Mouse (Mus musculus) heart, embryonic 14.5 days (tissue): ENCODE results near the gene Gm43738. TPM values are rescaled to one million over a fixed set of nuclear protein-coding genes. Genes with fewer than 3 reads are reported as not detected.

Experiments used
- ATAC-seq: fragments of 200-750 bp; cut with Nextera tagmentation; 2 replicates; pipeline ENCODE4 v1.8.0; 2017; ENCODE audit warnings: low read depth, moderate TSS enrichment; ENCODE audit not compliant: insufficient number of reproducible peaks, insufficient read depth, low FRiP score
- H3K27ac ChIP-seq, 2 experiments: fragments of 200-500 bp in 1 of 2; fragments of 300-500 bp in 1 of 2; sonication (generic) in 1 of 2; replicated peaks in 1 of 2; 2 replicates each; pipeline ENCODE4 v1.5.1; 2012 to 2014; ENCODE audit warnings: low read depth in 2 of 2, low read length in 2 of 2, control low read depth in 1 of 2, mild to moderate bottlenecking in 1 of 2, mixed read lengths in 1 of 2; ENCODE audit not compliant: control insufficient read depth in 1 of 2, insufficient read depth in 1 of 2
- H3K27me3 ChIP-seq: fragments of 300-500 bp; sonication (generic); 2 replicates; pipeline ENCODE4 v1.6.1; 2014; ENCODE audit warnings: mild to moderate bottlenecking, low read length, control low read depth; ENCODE audit not compliant: control insufficient read depth, insufficient read depth
- H3K36me3 ChIP-seq: fragments of 300-500 bp; sonication (generic); 2 replicates; pipeline ENCODE4 v1.6.1; 2014; ENCODE audit warnings: mild to moderate bottlenecking, control low read depth, low read length, mixed read lengths; ENCODE audit not compliant: control insufficient read depth, insufficient read depth
- H3K4me1 ChIP-seq, 2 experiments: fragments of 200-500 bp in 1 of 2; fragments of 300-500 bp in 1 of 2; sonication (generic) in 1 of 2; 2 replicates each; pipeline ENCODE4 v1.6.1; 2012 to 2014; ENCODE audit warnings: low read length in 2 of 2, control low read depth in 1 of 2, mixed read lengths in 1 of 2; ENCODE audit not compliant: control insufficient read depth in 2 of 2, insufficient read depth in 2 of 2
- H3K4me2 ChIP-seq: fragments of 300-500 bp; sonication (generic); 2 replicates; pipeline ENCODE4 v1.6.1; 2014; ENCODE audit warnings: mild to moderate bottlenecking, low read length
- H3K4me3 ChIP-seq, 2 experiments: fragments of 200-500 bp in 1 of 2; fragments of 300-500 bp in 1 of 2; sonication (generic) in 1 of 2; 2 replicates each; pipeline ENCODE4 v1.5.1; 2012 to 2014; ENCODE audit warnings: low read length in 2 of 2, mild to moderate bottlenecking in 2 of 2, control low read depth in 1 of 2, low read depth in 1 of 2, moderate library complexity in 1 of 2; ENCODE audit not compliant: control insufficient read depth in 1 of 2, insufficient read depth in 1 of 2
- H3K9ac ChIP-seq: fragments of 300-500 bp; sonication (generic); 2 replicates; pipeline ENCODE4 v1.6.1; 2014; ENCODE audit warnings: mild to moderate bottlenecking, low read length
- H3K9me3 ChIP-seq: fragments of 300-500 bp; sonication (generic); 2 replicates; pipeline ENCODE4 v1.6.1; 2016; ENCODE audit warnings: low read length, control low read depth; ENCODE audit not compliant: control insufficient read depth
- WGBS: fragments of 180-500 bp; shearing (Covaris S2); extraction: QIAGEN DNeasy Blood & Tissue Kit; methylation state at CpG from one replicate; pipeline ENCODE4 v1.1.7; 2014; 5-methylcytosine and 5-hydroxymethylcytosine counted together
- polyA plus RNA-seq: library from polyadenylated mRNA; unstranded; fragments of >200 nt; fragmentation: Nextera tagmentation; extraction: Ambion mirVana; gene quantifications from 2 replicates; pipeline ENCODE4 v1.2.1, GENCODE M21; 2014

Gm43738 gene
- polyA plus RNA-seq, 1 experiment from 2014 or later, result not detected

- 43% methylated on average over 3 of the region's 3 CpGs for WGBS
- Histone ChIP-seq H3K36me3 (no peaks in the 10 kb centered on the region), H3K4me3 (no peak overlapping the region)
These were observed 23.3 kb upstream of the Gm43738 start for GRCm38 (mm10) chr3:89124241-89124640.

GRCm38 (mm10) chr3:89123313-89123712 lies 22.4 kb upstream of the Gm43738 start:
- WGBS, result 60% methylated on average over 2 of the region's 2 CpGs

More at GRCm38 (mm10) chr3:89124241-89124640, 23.3 kb upstream of the Gm43738 start:
- peaks cover 10% of the 10 kb centered on the region in 2 experiments for H3K4me1 ChIP-seq
- no peaks in the 10 kb centered on the region for H3K27me3 ChIP-seq
- H3K27ac ChIP-seq, result no peak overlapping the region
- H3K9me3 ChIP-seq, result no peaks in the 10 kb centered on the region
- H3K4me2 ChIP-seq, result no peak overlapping the region
- ATAC-seq, result no peak
- no peak overlapping the region for H3K9ac ChIP-seq

GRCm38 (mm10) chr3:89115522-89115921 lies 14.6 kb upstream of the Gm43738 start:
- H3K27ac ChIP-seq, result no peak overlapping the region
- H3K4me2 ChIP-seq, result no peak overlapping the region
- H3K36me3 ChIP-seq, result no peaks in the 10 kb centered on the region
- no peaks in the 10 kb centered on the region for H3K9me3 ChIP-seq
- H3K4me3 ChIP-seq, result no peak overlapping the region
- H3K4me1 ChIP-seq, result no peaks in the 10 kb centered on the region
- H3K9ac ChIP-seq, result no peak overlapping the region
- 3% methylated on average over 2 of the region's 2 CpGs for WGBS
- no peak for ATAC-seq
- no peaks in the 10 kb centered on the region for H3K27me3 ChIP-seq

More at GRCm38 (mm10) chr3:89123313-89123712, 22.4 kb upstream of the Gm43738 start:
- Histone ChIP-seq H3K4me1 (peaks cover 10% of the 10 kb centered on the region in 2 experiments), H3K4me2 (no peak overlapping the region), H3K27me3 (no peaks in the 10 kb centered on the region), H3K4me3 (no peak overlapping the region), H3K36me3 (no peaks in the 10 kb centered on the region), H3K9me3 (no peaks in the 10 kb centered on the region), H3K9ac (no peak overlapping the region), H3K27ac (no peak overlapping the region)
- ATAC-seq, result no peak

- no peaks in the 10 kb centered on the region for H3K4me1 ChIP-seq
- no peak overlapping the region for H3K4me3 ChIP-seq
- WGBS, result 80% methylated on average over 4 of the region's 4 CpGs
- no peaks in the 10 kb centered on the region for H3K36me3 ChIP-seq
- ATAC-seq, result no peak
- no peak overlapping the region for H3K9ac ChIP-seq
- H3K27me3 ChIP-seq, result no peaks in the 10 kb centered on the region
- no peak overlapping the region for H3K4me2 ChIP-seq
- no peak overlapping the region for H3K27ac ChIP-seq
- no peaks in the 10 kb centered on the region for H3K9me3 ChIP-seq
These were observed 12.2 kb upstream of the Gm43738 start for GRCm38 (mm10) chr3:89113058-89113457.

- Histone ChIP-seq H3K9me3 (no peaks in the 10 kb centered on the region), H3K27me3 (no peaks in the 10 kb centered on the region), H3K4me3 (no peak overlapping the region), H3K9ac (no peak overlapping the region), H3K4me2 (no peak overlapping the region), H3K27ac (no peak overlapping the region), H3K36me3 (no peaks in the 10 kb centered on the region), H3K4me1 (no peaks in the 10 kb centered on the region)
- ATAC-seq, result no peak
- 58% methylated on average over 1 of the region's 1 CpGs for WGBS
These were observed 7.2 kb upstream of the Gm43738 start for GRCm38 (mm10) chr3:89108146-89108545.

- H3K27me3 ChIP-seq, result no peaks in the 10 kb centered on the region
- no peak overlapping the region for H3K4me2 ChIP-seq
- H3K9me3 ChIP-seq, result no peaks in the 10 kb centered on the region
- 47% methylated on average over 3 of the region's 3 CpGs for WGBS
- H3K4me1 ChIP-seq, result no peaks in the 10 kb centered on the region
- ATAC-seq, result no peak
- H3K36me3 ChIP-seq, result no peaks in the 10 kb centered on the region
- no peak overlapping the region for H3K9ac ChIP-seq
- no peak overlapping the region for H3K4me3 ChIP-seq
- H3K27ac ChIP-seq, result no peak overlapping the region
These were observed 6.6 kb upstream of the Gm43738 start for GRCm38 (mm10) chr3:89107545-89107944.

GRCm38 (mm10) chr3:89106881-89107280 lies 6.0 kb upstream of the Gm43738 start:
- no peak overlapping the region for H3K4me2 ChIP-seq
- no peaks in the 10 kb centered on the region for H3K27me3 ChIP-seq
- H3K27ac ChIP-seq, result no peak overlapping the region
- peaks cover 0 to 2% of the 10 kb centered on the region in 2 experiments; a peak in 1 of 4 replicates for H3K4me1 ChIP-seq
- H3K9ac ChIP-seq, result no peak overlapping the region
- no peak for ATAC-seq
- H3K9me3 ChIP-seq, result no peaks in the 10 kb centered on the region
- no peaks in the 10 kb centered on the region for H3K36me3 ChIP-seq
- H3K4me3 ChIP-seq, result no peak overlapping the region

GRCm38 (mm10) chr3:89103291-89103595 lies 2.3 kb upstream of the Gm43738 start:
- no peak overlapping the region for H3K4me2 ChIP-seq
- H3K27me3 ChIP-seq, result no peaks in the 10 kb centered on the region
- 70% methylated on average over 4 of the region's 4 CpGs for WGBS
- no peak overlapping the region for H3K9ac ChIP-seq
- H3K27ac ChIP-seq, result no peak overlapping the region
- peaks cover 5 to 7% of the 10 kb centered on the region in 2 experiments for H3K4me1 ChIP-seq
- peaks cover 17% of the 10 kb centered on the region for H3K36me3 ChIP-seq
- no peaks in the 10 kb centered on the region for H3K9me3 ChIP-seq
- ATAC-seq, result no peak
- H3K4me3 ChIP-seq, result no peak overlapping the region
